Mouse (Mus musculus): ENCODE measurements around the gene Gclm. TPM values are rescaled to one million over a fixed set of nuclear protein-coding genes. Genes with fewer than 3 reads are reported as not detected.
"Not testable (repeated sequence)": the region's sequence is repeated elsewhere in the genome, so short reads cannot be mapped to it uniquely, and the experiment has no call there.

Gene Gclm
- polyA plus RNA-seq, 1 experiment from 2014 or later = 604 TPM

- no peaks in the 10 kb centered on the region for H3K9me3 ChIP-seq (replicated peaks)
- peak overlapping the region; percentile 61 for H3K9ac ChIP-seq
- H3K4me3 ChIP-seq = peak overlapping the region; percentile 99
- peak overlapping the region; percentile 64 for H3K4me2 ChIP-seq
- WGBS (ENCODE audit: insufficient replicate concordance) = 48% methylated on average over 6 of the region's 6 CpGs
- H3K27ac ChIP-seq = peak overlapping the region; percentile 100
- no peaks in the 10 kb centered on the region for H3K27me3 ChIP-seq (replicated peaks)
- ATAC-seq = no peak
- H3K36me3 ChIP-seq = peaks cover 10% of the 10 kb centered on the region
- H3K4me1 ChIP-seq = peaks cover 50% of the 10 kb centered on the region
Measured at GRCm38 (mm10) chr3:122244759-122245158, 598 bp upstream of the Gclm start.

DNA sequence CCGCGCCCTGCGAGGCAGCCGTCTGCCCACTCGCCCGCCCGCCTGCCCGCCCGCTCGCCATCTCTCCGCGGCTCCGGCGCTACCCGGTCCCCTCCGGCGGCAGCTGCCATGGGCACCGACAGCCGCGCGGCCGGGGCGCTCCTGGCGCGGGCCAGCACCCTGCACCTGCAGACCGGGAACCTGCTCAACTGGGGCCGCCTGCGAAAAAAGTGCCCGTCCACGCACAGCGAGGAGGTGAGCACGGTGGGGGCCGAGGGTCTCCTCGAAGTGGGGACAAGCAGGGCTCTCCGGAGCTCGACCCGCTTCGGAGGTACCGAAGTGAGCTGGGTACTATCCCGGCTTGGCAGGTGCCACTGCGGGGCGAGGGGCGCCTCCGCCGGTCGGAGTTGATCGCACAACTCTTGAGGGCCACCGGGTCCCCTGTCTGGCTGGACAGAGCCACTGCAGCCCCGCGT, 548 bp downstream of the Gclm start:
- under 1% methylated on average over 50 of the region's 50 CpGs for WGBS (ENCODE audit: insufficient replicate concordance)
- H3K4me2 ChIP-seq = peak overlapping the region; percentile 75
- peak overlapping the region; percentile 100 for H3K27ac ChIP-seq
- H3K9me3 ChIP-seq (replicated peaks) = no peaks in the 10 kb centered on the region
- H3K4me1 ChIP-seq = peaks cover 61% of the 10 kb centered on the region
- H3K4me3 ChIP-seq = peak overlapping the region; percentile 99
- ATAC-seq = no peak
- peak overlapping the region; percentile 100 for H3K9ac ChIP-seq
- H3K27me3 ChIP-seq (replicated peaks) = no peaks in the 10 kb centered on the region
- H3K36me3 ChIP-seq = peaks cover 21% of the 10 kb centered on the region

DNA sequence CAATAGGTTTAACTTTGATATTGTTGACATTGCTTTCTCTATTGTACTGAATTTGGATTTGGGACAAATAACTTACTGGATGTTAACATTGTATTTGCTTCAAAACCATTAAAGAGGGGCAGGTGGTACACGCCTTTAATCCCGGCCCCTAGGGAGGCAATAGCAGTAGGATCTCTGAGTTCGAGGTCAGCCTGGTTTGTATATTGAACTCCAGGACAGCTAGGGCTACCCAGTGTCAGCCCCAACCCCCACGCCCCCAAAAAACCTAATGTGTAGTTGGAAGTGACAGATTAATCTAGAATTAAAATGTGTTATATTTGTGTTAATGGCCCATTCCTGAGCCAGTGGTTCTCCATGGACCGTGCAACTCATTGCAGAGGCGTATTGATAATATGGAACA, 1.0 kb downstream of the Gclm start:
- H3K4me1 ChIP-seq = peaks cover 66% of the 10 kb centered on the region
- no peaks in the 10 kb centered on the region for H3K27me3 ChIP-seq (replicated peaks)
- 11% methylated on average over 6 of the region's 6 CpGs for WGBS (ENCODE audit: insufficient replicate concordance)
- H3K36me3 ChIP-seq = peaks cover 26% of the 10 kb centered on the region
- H3K4me2 ChIP-seq = peak overlapping the region; percentile 75
- peak overlapping the region; percentile 100 for H3K27ac ChIP-seq
- no peaks in the 10 kb centered on the region for H3K9me3 ChIP-seq (replicated peaks)
- peak overlapping the region; percentile 99 for H3K4me3 ChIP-seq
- peak overlapping the region; percentile 100 for H3K9ac ChIP-seq
- no peak for ATAC-seq

DNA sequence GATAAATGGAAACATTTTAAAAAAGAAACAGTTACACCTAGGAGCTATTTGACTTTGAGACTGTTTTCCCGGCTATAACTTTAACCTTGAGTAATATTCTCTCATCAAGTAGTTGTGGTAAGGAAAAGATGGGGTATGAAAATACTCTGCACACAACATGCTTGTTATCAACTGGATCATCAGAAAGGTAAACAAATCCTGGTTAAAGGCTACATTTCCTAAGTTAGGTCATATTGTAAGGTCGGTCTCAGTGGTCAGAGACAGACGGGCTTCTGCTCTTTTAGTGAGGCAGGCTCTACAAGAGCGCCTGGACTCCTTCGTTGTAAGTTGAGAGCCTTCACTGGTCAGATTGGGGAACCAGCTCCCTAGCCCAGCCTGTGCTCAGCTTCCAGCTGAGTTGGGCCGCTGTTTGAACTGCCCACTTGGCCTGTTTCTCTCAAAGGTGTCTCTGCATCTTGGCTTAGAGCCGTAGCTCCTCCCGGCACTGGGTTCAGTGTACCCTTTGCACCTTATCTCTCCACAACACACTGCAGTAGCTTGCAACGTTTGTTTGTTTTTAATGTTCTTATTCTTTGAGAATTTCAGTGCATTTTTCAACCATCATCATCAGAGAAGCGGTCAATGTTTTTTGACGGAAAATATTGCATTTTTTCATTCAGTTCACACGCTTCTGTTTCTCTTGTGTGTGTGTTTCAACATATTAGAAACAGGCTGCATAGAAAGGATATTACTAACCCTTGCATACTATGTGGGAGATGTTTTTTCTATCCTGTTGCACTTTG, 1.8 kb downstream of the Gclm start:
- H3K9ac ChIP-seq = peak overlapping the region; percentile 100
- H3K27me3 ChIP-seq (replicated peaks) = no peaks in the 10 kb centered on the region
- H3K9me3 ChIP-seq (replicated peaks) = no peaks in the 10 kb centered on the region
- peak overlapping the region; percentile 75 for H3K4me2 ChIP-seq
- peak overlapping the region; percentile 99 for H3K4me3 ChIP-seq
- H3K36me3 ChIP-seq = peaks cover 32% of the 10 kb centered on the region
- WGBS (ENCODE audit: insufficient replicate concordance) = 15% methylated on average over 12 of the region's 12 CpGs
- H3K4me1 ChIP-seq = peaks cover 66% of the 10 kb centered on the region
- H3K27ac ChIP-seq = peak overlapping the region; percentile 100
- ATAC-seq = peak; percentile 71

DNA sequence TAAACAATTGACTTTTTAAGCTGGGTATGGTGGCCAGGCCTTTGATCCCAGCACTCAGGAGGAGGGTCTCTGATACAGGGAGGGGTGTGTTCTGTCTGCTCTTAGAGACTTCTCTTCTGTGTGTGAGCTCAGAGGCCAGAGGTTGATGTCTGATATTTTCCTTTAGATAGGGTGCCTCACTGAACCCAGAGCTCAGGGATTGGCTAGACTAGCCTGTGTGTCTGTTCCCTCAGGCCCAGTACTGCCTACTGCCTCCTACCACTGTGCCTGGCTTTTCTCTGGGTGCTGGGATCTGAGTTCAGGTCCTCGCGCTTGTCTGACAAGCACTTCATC, 2.4 kb downstream of the Gclm start:
- H3K4me3 ChIP-seq = peak overlapping the region; percentile 99
- ATAC-seq = peak; percentile 76
- peaks cover 69% of the 10 kb centered on the region for H3K4me1 ChIP-seq
- WGBS (ENCODE audit: insufficient replicate concordance) = 75% methylated on average over 2 of the region's 2 CpGs
- H3K27me3 ChIP-seq (replicated peaks) = no peaks in the 10 kb centered on the region
- peak overlapping the region; percentile 100 for H3K27ac ChIP-seq
- H3K36me3 ChIP-seq = peaks cover 36% of the 10 kb centered on the region
- no peaks in the 10 kb centered on the region for H3K9me3 ChIP-seq (replicated peaks)
- peak overlapping the region; percentile 100 for H3K9ac ChIP-seq
- H3K4me2 ChIP-seq = peak overlapping the region; percentile 75

DNA sequence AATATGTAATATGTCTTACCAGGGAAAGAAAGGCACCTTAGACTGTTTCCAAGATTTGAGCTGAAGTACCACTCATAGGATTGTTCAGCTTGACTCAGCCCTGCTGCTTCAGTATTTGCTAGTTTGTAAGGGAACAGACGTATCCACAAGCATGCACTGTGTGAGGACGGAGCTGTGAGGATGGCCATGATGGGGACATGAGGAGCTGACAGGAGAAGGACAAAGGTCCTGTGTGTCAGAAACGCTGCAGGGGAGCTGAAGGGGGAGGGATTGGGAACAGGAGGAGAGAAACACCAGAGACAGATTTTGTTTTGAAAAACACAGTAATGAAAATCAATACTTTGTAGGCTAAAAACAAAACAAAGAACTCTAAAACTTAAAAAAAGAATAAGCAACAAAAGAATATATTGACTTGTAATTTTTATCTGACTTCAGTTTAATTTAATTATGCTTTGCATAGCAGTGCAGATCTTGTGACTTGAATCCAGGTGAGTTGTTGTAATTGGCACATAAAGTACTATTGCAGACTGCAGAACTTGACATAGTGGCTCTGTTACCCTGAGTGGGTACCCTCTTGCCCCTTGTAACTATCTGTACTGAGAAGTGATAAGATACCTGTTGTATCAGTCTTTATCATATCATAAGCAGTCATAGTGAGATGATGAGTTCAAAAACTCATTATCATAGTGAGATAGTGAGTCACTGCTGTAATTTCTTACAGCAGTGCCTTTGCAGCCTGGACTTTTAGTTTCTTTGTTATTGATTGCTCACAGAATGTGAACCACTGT, 7.3 kb downstream of the Gclm start:
- peaks cover 55% of the 10 kb centered on the region for H3K4me1 ChIP-seq
- peaks cover 76% of the 10 kb centered on the region for H3K36me3 ChIP-seq
- no peak overlapping the region for H3K4me3 ChIP-seq
- no peaks in the 10 kb centered on the region for H3K27me3 ChIP-seq (replicated peaks)
- H3K4me2 ChIP-seq = no peak overlapping the region
- 62% methylated on average over 3 of the region's 3 CpGs for WGBS (ENCODE audit: insufficient replicate concordance)
- ATAC-seq = no peak
- no peak overlapping the region for H3K27ac ChIP-seq
- no peaks in the 10 kb centered on the region for H3K9me3 ChIP-seq (replicated peaks)
- H3K9ac ChIP-seq = no peak overlapping the region

DNA sequence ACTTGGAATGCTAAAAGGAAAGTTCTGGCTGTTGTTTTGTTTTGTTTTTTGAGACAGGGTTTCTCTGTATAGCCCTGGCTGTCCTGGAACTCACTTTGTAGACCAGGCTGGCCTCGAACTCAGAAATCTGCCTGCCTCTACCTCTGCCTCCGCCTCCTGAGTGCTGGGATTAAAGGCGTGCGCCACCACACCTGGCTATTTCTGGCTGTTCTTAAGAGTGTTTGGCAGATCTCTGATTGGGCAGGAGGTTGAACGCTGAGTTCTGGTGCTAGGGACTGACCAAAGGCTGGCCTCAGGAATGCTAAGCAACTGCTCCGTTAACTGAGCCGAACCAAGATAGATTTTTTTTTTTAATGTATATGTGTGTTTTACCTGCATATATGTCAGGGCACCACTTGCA, 8.7 kb downstream of the Gclm start:
- H3K9ac ChIP-seq; H3K27me3 ChIP-seq (replicated peaks); ATAC-seq; H3K27ac ChIP-seq; H3K4me2 ChIP-seq; H3K9me3 ChIP-seq (replicated peaks); H3K4me3 ChIP-seq: not testable (repeated sequence)
- peaks cover 84% of the 10 kb centered on the region for H3K36me3 ChIP-seq
- peaks cover 43% of the 10 kb centered on the region for H3K4me1 ChIP-seq
- WGBS (ENCODE audit: insufficient replicate concordance) = 86% methylated on average over 7 of the region's 7 CpGs

- no peak for ATAC-seq
- peaks cover 31% of the 10 kb centered on the region for H3K4me1 ChIP-seq
Measured at GRCm38 (mm10) chr3:122269986-122270385, 24.6 kb downstream of the Gclm start.

DNA sequence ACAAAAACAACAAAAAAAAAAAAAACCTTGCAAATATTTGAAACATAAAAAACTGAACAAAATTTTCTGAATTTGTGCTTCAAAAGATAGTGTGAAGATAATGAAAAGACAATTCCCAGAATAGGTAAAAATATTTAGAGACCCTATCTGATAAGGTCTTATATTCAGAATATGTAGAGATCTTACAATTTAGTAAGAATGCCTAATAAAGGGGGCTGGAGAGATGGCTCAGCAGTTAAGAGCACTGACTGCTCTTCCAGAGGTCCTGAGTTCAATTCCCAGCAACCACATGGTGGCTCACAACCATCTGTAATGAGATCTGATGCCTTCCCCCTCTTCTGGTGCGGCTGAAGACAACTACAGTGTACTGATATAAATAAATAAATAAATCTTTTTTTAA, 27.2 kb downstream of the Gclm start:
- not testable (repeated sequence) for H3K27ac ChIP-seq, ATAC-seq

More at GRCm38 (mm10) chr3:122269986-122270385, 24.6 kb downstream of the Gclm start:
- H3K4me2 ChIP-seq = no peak overlapping the region
- H3K27me3 ChIP-seq (replicated peaks) = no peaks in the 10 kb centered on the region
- peaks cover 45% of the 10 kb centered on the region for H3K36me3 ChIP-seq
- no peak overlapping the region for H3K4me3 ChIP-seq
- no peaks in the 10 kb centered on the region for H3K9me3 ChIP-seq (replicated peaks)
- H3K9ac ChIP-seq = no peak overlapping the region
- WGBS (ENCODE audit: insufficient replicate concordance) = 62% methylated on average over 5 of the region's 5 CpGs
- H3K27ac ChIP-seq = no peak overlapping the region

DNA sequence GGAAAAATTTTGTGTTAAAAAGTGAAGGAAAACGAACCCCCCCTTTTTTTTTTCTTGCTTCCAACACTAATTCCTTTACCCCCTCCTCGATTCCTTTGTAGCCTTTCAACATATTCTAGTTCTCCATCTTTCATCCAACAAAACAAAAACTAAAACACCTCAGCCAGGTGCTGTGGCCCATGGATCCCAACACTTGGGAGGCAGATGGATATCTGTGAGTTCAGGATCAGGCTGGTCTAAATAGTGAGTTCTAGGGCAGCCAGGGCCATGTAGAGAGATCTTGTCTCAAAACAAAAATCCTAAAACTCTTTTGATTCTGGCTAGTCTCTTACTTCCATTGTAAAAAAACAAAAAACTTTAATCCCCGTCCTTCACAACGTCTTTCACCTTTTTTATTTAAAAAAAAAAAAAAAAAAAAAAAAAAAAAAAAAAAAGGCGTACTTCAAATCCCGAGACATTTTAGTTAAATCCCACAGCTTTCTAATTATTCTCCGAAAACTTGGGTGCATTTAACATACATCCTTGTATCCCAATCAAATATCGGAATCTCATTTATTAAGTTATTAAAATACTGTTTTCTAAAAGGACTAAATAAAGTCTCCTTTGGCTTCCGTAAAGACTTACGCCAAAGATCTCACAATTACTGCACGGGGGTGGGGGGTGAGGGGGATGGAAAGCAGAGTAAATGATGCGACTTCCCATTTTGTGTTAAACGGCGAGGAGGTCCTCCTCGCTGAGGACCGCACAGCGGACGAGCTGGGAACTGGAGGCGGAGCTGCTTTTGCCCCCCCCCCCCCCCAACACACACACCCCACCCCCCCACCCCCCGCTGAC, 28.3 kb downstream of the Gclm start:
- Histone ChIP-seq H3K27ac (peak overlapping the region; percentile 71), H3K4me3 (peak overlapping the region; percentile 98), H3K4me2 (peak overlapping the region; percentile 74), H3K9ac (peak overlapping the region; percentile 93), H3K9me3 (replicated peaks) (no peaks in the 10 kb centered on the region), H3K4me1 (peaks cover 68% of the 10 kb centered on the region), H3K36me3 (peaks cover 48% of the 10 kb centered on the region), H3K27me3 (replicated peaks) (no peaks in the 10 kb centered on the region)
- WGBS (ENCODE audit: insufficient replicate concordance) = 9% methylated on average over 19 of the region's 20 CpGs
- no peak for ATAC-seq

More for the DNA sequence above, 27.2 kb downstream of the Gclm start:
- not testable (repeated sequence) for H3K9me3 ChIP-seq (replicated peaks); H3K4me2 ChIP-seq; H3K9ac ChIP-seq; H3K4me3 ChIP-seq; H3K27me3 ChIP-seq (replicated peaks)
- Histone ChIP-seq H3K36me3 (peaks cover 48% of the 10 kb centered on the region), H3K4me1 (peaks cover 57% of the 10 kb centered on the region)
- 63% methylated on average over 1 of the region's 1 CpGs for WGBS (ENCODE audit: insufficient replicate concordance)

DNA sequence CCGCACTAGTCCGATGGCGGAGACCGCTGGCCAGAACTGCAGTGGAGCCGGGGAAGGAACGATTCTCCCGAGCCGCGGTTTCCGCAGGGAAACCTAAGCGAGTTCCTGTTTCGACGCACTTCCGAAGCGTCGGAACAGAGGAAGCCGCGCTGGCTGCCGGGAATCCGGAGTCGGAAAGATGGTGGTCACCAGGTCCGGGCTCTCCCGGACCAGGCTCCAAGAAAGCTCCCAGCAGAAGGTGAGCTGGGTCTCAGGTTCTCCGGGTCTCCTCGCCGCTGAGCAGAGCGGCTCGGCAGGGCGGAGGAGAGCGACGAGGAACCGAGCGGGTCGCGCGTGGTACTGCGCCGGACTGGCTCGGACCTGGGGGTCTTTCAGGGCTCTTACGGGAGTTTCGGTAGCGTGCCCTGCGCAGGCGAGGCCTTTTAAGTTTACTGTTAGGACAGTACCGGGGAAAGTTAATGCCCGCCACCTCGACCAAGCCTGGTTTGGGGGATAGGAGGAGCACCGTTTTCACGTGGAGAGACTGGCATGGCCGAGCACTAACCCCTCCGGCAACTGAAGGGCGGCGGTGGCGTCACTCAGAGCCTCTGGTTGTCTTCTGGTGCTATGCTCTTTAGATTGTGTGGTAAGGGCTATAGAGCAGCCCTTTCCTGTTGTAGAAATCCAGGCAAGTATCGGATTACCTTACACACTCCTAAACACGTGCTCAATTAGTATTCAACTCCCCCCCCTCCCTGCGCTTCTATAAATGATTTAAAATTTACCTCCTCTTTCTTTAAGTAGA, 29.1 kb downstream of the Gclm start, which contains the start of gene Dnttip2:
TSS of gene Dnttip2 (plus strand) at position 148 of the 784 bp plus-strand sequence.
- H3K9me3 ChIP-seq (replicated peaks) = no peaks in the 10 kb centered on the region
- ATAC-seq = peak; percentile 87
- H3K9ac ChIP-seq = peak within 1 kb of the TSS; percentile 93
- H3K36me3 ChIP-seq = peaks cover 53% of the 10 kb centered on the region
- H3K27ac ChIP-seq = peak within 1 kb of the TSS; percentile 71
- H3K4me3 ChIP-seq = peak within 1 kb of the TSS; percentile 98
- peak within 1 kb of the TSS; percentile 74 for H3K4me2 ChIP-seq
- H3K27me3 ChIP-seq (replicated peaks) = no peaks in the 10 kb centered on the region
- under 1% methylated on average over 57 of the region's 57 CpGs for WGBS (ENCODE audit: insufficient replicate concordance)
- peaks cover 68% of the 10 kb centered on the region for H3K4me1 ChIP-seq
